Mouse (Mus musculus) right cerebral cortex, adult 18-20 months (tissue): ENCODE results near the gene Utp15.

Experiments used
- DNase-seq: peaks from one replicate; pipeline ENCODE4 v3.0.0; 2022; ENCODE audit warnings: mixed read lengths

Gene Utp15

GRCm38 (mm10) chr13:98262636-98263457 is at the start of gene Utp15, which contains the start of gene Ankra2:
Utp15 (minus strand) TSS chr13:98263041.
Ankra2 (plus strand) TSS chr13:98263074.
- DNase-seq = peak; percentile 97

- DNase-seq = no peak
These were observed 48.8 kb upstream of the Utp15 start for GRCm38 (mm10) chr13:98311597-98311996.

DNA sequence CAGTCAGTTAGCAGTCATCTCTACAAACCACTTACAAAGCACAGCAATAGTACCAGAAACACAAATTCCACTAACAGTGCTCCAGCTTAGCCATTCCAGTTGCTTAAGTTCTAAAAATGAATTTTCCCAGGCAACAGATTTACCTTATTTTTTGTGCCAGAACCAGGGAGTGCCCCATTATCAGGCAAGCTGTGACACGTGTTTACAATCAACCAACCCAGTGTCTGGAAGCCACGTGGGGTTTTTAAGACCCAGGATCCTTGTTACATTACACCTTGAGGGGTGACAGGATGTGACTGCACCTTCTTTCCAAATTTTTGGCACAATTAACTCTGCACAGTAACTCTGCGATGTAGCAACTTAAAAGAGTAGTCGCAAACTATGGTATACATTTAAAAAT is 45.9 kb upstream of the Utp15 start:
- no peak for DNase-seq

- no peak for DNase-seq
These were observed 45.2 kb upstream of the Utp15 start for GRCm38 (mm10) chr13:98308004-98308403.

- DNase-seq = no peak
These were observed 44.1 kb upstream of the Utp15 start for GRCm38 (mm10) chr13:98306852-98307475.

GRCm38 (mm10) chr13:98306393-98306792 is 43.6 kb upstream of the Utp15 start:
- no peak for DNase-seq

- DNase-seq = no peak
These were observed 42.4 kb upstream of the Utp15 start for GRCm38 (mm10) chr13:98305257-98305656.

- peak; percentile 65 for DNase-seq
These were observed 36.3 kb upstream of the Utp15 start for GRCm38 (mm10) chr13:98298833-98299758.

DNA sequence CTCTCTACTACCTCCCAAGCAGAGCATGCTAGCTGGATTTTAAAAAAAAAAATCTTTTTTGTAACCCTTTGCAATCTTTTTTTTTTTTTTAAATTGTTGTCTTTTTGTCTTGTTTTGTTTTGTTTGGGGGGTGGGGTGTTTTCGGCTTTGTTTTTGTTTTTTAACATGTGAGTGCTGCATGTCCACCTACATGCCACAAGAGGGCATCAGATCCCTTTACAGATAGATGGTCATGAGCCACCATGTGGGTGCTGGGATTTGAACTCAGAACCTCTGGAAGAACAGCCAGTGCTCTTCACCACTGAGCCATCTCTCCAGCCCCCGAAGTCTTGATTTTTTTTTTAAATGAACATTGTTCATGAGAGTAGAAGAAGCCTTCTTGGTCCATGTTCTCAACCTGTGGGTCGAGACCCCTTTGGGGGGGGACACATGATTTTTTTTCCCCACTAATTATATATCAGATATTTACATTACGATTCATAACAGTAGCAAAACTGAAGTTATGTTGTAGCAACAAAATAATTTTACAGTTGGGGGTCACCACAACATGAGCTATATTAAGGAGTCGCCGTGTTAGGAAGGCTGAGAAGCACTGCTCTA is 35.1 kb upstream of the Utp15 start:
- no peak for DNase-seq

DNA sequence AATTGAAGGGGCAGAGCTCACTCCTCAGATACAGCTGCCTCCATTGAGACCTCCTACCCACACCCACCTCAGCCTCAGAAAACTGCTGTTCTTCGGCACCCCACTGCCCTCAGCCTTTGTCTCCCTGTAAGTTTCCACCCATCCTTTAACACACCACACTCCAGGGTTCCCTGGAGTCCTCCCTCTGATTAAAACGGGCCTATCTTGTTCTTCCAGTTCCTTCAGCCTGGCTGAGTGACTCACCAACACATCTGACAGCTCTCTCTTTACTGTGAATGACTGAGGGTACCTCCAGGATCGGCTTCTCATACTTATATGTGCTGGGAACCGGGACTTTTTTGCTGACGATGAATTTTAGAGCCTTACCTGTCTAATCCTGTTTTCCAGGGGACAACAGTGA is 33.2 kb upstream of the Utp15 start:
- no peak for DNase-seq

- DNase-seq = no peak
These were observed 28.9 kb upstream of the Utp15 start for GRCm38 (mm10) chr13:98291712-98292111.

- DNase-seq = no peak
These were observed 27.9 kb upstream of the Utp15 start for GRCm38 (mm10) chr13:98290719-98291118.

GRCm38 (mm10) chr13:98280990-98281650 is 18.3 kb upstream of the Utp15 start:
- no peak for DNase-seq

DNA sequence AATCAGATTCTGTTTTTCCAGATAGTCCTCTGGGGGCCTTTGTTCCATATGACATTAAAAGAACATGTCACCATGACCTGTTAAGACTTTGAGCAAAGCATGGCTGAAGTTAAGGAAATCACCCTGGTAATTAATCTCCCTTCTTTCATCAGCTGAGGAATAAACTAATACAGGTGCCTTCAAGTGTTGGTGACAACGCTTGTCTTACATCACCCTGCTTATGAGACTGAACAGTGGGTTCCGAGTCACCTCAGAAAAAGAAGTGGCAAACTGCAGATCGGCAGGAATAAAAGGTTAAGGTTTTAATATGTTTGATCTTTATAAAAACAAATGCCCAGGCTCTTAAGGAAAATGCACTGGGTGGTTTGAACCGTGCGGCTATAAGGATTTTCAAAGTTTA is 16.8 kb upstream of the Utp15 start, which contains the start of gene Gm21976:
TSS of gene Gm21976 (plus strand) at position 202 of the 400 bp plus-strand sequence.
- DNase-seq = no peak

DNA sequence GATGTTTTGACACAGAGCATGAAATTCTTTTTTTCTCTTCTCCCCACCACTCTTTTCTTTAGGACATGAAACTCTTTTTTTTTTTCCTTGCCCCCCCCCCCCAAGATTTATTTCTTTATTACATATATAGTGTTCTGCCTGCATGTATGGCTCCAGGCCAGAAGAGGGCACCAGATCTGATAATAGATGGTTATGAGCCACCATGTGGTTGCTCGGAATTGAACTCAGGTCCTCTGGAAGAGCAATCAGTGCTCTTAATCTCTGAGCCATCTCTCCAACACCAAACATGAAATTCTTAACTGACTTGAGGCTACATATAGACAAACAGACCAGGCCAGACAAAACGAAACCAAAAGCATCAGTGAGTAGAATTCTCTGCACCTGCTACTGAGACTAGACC is 14.7 kb upstream of the Utp15 start:
- no peak for DNase-seq

DNA sequence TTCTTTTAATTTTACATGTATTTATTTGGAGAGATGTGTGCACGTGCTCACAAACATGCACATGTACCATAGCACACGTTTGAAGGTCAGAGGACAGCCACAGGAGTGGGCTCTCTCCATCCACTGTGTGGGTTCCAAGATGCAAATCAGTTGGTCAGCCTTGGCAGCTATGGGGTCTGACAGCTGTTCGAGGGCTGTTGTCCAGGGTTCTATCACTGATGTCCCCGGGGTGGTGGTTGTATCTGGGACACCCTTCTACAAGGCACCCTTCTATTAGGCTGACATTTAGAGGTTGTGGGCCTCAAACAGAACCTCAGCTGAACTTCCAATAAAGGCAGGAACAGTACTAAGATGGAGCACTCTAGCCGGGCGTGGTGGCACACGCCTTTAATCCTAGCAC is 13.4 kb upstream of the Utp15 start:
- no peak for DNase-seq

DNA sequence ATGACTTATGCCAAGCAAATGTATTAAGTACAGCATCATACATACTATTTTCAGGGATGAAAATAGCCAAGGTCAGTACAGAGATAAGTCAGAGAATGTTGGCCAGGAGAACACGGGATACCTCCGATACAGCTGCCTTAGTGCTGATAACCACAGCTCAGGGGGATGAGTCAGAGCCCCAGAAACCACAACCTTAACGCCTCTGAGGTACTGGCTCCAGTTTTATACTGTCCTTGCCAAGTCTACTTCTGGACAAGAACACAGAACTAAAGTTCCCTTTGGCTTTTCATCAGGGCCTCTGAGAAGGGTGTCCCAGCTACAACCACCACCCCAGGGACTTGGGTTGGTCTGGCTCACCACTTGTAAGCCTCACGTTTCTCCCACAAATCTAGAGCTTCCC is 12.8 kb upstream of the Utp15 start:
- no peak for DNase-seq

GRCm38 (mm10) chr13:98274023-98274422 is 11.2 kb upstream of the Utp15 start:
- no peak for DNase-seq

- no peak for DNase-seq
These were observed 1.3 kb upstream of the Utp15 start for GRCm38 (mm10) chr13:98264111-98264510.

- DNase-seq = no peak
These were observed 682 bp upstream of the Utp15 start for GRCm38 (mm10) chr13:98263458-98263987.

GRCm38 (mm10) chr13:98254921-98255320 is 7.9 kb downstream of the Utp15 start:
- peak; percentile 85 for DNase-seq

- no peak for DNase-seq
These were observed 13.2 kb downstream of the Utp15 start for GRCm38 (mm10) chr13:98249594-98249993.
